Mouse (Mus musculus) brain, embryonic 14.5 days (tissue): ENCODE data around the gene Ift88. TPM values are rescaled to one million over a fixed set of nuclear protein-coding genes. Genes with fewer than 3 reads are reported as not detected.
A peak's percentile ranks its signal among the peaks of the same experiment; 100 is the strongest.

ENCODE experiments used
- DNase-seq: peaks from one replicate; pipeline ENCODE4 v3.0.0-alpha.2; 2011; ENCODE audit warnings: low read depth
- CTCF ChIP-seq: fragments of 200-500 bp; IDR thresholded peaks from 2 replicates; pipeline ENCODE4 v1.5.1; 2012; ENCODE audit warnings: inconsistent platforms, mild to moderate bottlenecking, moderate library complexity, borderline replicate concordance; ENCODE audit not compliant: insufficient read depth, insufficient read length; ENCODE audit errors: extremely low read depth
- POLR2A ChIP-seq: fragments of 200-500 bp; IDR thresholded peaks from 2 replicates; pipeline ENCODE4 v1.6.1; 2012; ENCODE audit warnings: mild to moderate bottlenecking, inconsistent platforms, borderline replicate concordance; ENCODE audit not compliant: poor library complexity, insufficient read depth, insufficient read length, severe bottlenecking; ENCODE audit errors: extremely low read depth
- polyA plus RNA-seq: library from polyadenylated mRNA; depleted of rRNA; stranded (reverse); fragments of >200 nt; gene quantifications from 2 replicates; pipeline ENCODE4 v1.2.3, GENCODE M21; 2012

The Ift88 gene
- polyA plus RNA-seq, 1 experiment = 25.1 TPM

GRCm38 (mm10) chr14:57462871-57463270, 39.0 kb downstream of the Ift88 start:
- TF ChIP-seq POLR2A = no peak
- no peak for TF ChIP-seq CTCF
- no peak for DNase-seq

- DNase-seq = no peak
- no peak for TF ChIP-seq POLR2A
Measured at GRCm38 (mm10) chr14:57475057-57475456, 51.2 kb downstream of the Ift88 start.

- DNase-seq = no peak
- TF ChIP-seq POLR2A (no peak), CTCF (no peak)
Measured at GRCm38 (mm10) chr14:57482262-57482661, 58.4 kb downstream of the Ift88 start.

GRCm38 (mm10) chr14:57484183-57484582, 60.3 kb downstream of the Ift88 start:
- no peak for TF ChIP-seq CTCF
- no peak for DNase-seq

GRCm38 (mm10) chr14:57489696-57490095, 65.8 kb downstream of the Ift88 start:
- TF ChIP-seq CTCF (no peak), POLR2A (no peak)
- no peak for DNase-seq

GRCm38 (mm10) chr14:57493840-57494239, 70.0 kb downstream of the Ift88 start:
- DNase-seq = no peak
- TF ChIP-seq CTCF (no peak), POLR2A (no peak)

GRCm38 (mm10) chr14:57503729-57504128, 79.9 kb downstream of the Ift88 start:
- DNase-seq = no peak
- no peak for TF ChIP-seq CTCF
- TF ChIP-seq POLR2A = no peak

- TF ChIP-seq CTCF = no peak
- no peak for TF ChIP-seq POLR2A
- DNase-seq = peak; percentile 70
Measured at GRCm38 (mm10) chr14:57509554-57509953, 85.7 kb downstream of the Ift88 start.

GRCm38 (mm10) chr14:57515156-57515762, 91.4 kb downstream of the Ift88 start:
- TF ChIP-seq POLR2A = no peak
- TF ChIP-seq CTCF = no peak
- no peak for DNase-seq

- TF ChIP-seq CTCF (no peak), POLR2A (no peak)
- DNase-seq = no peak
Measured at GRCm38 (mm10) chr14:57517001-57517400, 93.1 kb downstream of the Ift88 start.

- DNase-seq = no peak
- TF ChIP-seq CTCF (no peak), POLR2A (no peak)
Measured at GRCm38 (mm10) chr14:57523762-57524161, 99.9 kb downstream of the Ift88 start.

- peak; percentile 63 for DNase-seq
Measured at GRCm38 (mm10) chr14:57524671-57525387, 101.0 kb downstream of the Ift88 start, which contains the start of gene Il17d. Gene Il17d, plus strand, starts transcription at chr14:57524777.

More at GRCm38 (mm10) chr14:57524671-57525387, 101.0 kb downstream of the Ift88 start, which contains the start of gene Il17d:
- 0 out of 2 replicates have a peak, but pooled peaks have one; percentile 26 for TF ChIP-seq POLR2A
- no peak for TF ChIP-seq CTCF
